Mouse (Mus musculus) forebrain, embryonic 16.5 days (tissue): ENCODE data around the gene Lsamp. TPM values are rescaled to one million over a fixed set of nuclear protein-coding genes. Genes with fewer than 3 reads are reported as not detected.
A peak's percentile ranks its signal among the peaks of the same experiment; 100 is the strongest.

Experiments
- ATAC-seq: fragments of 200-750 bp; cut with Nextera tagmentation; 2 replicates; pipeline ENCODE4 v1.8.0; 2017; ENCODE audit warnings: mild to moderate bottlenecking, moderate library complexity
- H3K27ac ChIP-seq: fragments of 300-500 bp; sonication (generic); 2 replicates; pipeline ENCODE4 v1.5.1; 2014; ENCODE audit warnings: low read length, control low read depth
- H3K27me3 ChIP-seq: fragments of 300-500 bp; sonication (generic); replicated peaks from 2 replicates; pipeline ENCODE4 v1.6.1; 2014; ENCODE audit warnings: low read length; ENCODE audit not compliant: control insufficient read depth, insufficient read depth
- H3K36me3 ChIP-seq: fragments of 300-500 bp; sonication (generic); 2 replicates; pipeline ENCODE4 v1.6.1; 2014; ENCODE audit not compliant: control insufficient read depth, insufficient read depth
- H3K4me1 ChIP-seq: fragments of 300-500 bp; sonication (generic); replicated peaks from 2 replicates; pipeline ENCODE4 v1.6.1; 2014; ENCODE audit warnings: low read length; ENCODE audit not compliant: control insufficient read depth, insufficient read depth
- H3K4me2 ChIP-seq: fragments of 300-500 bp; sonication (generic); 2 replicates; pipeline ENCODE4 v1.6.1; 2014; ENCODE audit warnings: mild to moderate bottlenecking, low read length, control low read depth
- H3K4me3 ChIP-seq: fragments of 300-500 bp; sonication (generic); replicated peaks from 2 replicates; pipeline ENCODE4 v1.5.1; 2014; ENCODE audit warnings: mild to moderate bottlenecking, low read length, control low read depth
- H3K9ac ChIP-seq: fragments of 300-500 bp; sonication (generic); replicated peaks from 2 replicates; pipeline ENCODE4 v1.6.1; 2014; ENCODE audit warnings: low read depth, low read length, control low read depth
- H3K9me3 ChIP-seq: fragments of 300-500 bp; sonication (generic); 2 replicates; pipeline ENCODE4 v1.6.1; 2016; ENCODE audit warnings: low read length; ENCODE audit not compliant: control insufficient read depth
- WGBS: fragments of 180-500 bp; shearing (Covaris S2); extraction: QIAGEN DNeasy Blood & Tissue Kit; methylation state at CpG from one replicate; pipeline ENCODE4 v1.1.7; 2014; 5-methylcytosine and 5-hydroxymethylcytosine counted together
- polyA plus RNA-seq: library from polyadenylated mRNA; unstranded; fragments of >200 nt; fragmentation: Nextera tagmentation; extraction: Ambion mirVana; gene quantifications from 2 replicates; pipeline ENCODE4 v1.2.1, GENCODE M21; 2015

Gene Lsamp
- polyA plus RNA-seq, 1 experiment from 2014 or later, result 68.1 TPM

DNA sequence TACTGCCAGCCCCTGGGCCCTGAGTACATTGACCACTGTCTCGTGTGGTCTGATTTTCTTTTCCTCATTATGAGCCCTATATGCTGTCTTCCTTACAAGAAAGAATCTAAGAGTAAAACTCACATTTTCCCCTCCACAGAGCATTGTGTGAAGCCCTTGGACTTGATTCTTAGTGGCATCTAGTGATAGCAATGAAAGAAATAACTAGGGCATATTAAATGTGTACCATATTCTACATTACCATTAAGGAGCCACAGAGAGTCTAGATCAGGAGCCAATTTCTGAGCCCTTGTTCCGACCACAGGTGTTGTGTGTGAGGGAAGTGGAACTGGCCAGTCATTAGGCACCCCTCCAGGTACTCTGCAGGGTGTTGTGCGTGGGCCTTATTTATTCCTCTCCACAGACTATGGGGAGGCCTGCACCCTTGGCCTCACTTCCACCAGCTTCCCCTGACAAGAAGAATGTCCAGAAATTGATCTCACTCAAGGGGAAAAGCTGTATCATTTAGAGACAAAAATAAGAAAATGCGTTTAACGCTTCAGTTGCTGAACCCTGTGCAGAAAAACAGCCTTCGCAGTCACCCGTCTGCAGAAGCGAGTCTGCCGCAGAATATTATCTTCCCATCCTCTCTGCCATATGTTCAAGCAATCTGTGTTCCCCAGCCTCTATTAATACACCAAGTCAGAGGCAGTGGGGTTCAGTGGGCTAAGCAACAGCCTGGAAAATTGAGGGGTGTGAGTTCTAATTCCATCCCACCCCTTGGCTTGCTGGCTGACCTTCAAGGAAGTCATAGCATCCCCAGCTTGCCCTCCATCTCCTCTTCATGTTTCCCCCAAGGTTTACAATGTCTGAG, 2032.9 kb downstream of the Lsamp start:
- H3K4me2 ChIP-seq, result no peak overlapping the region
- 71% methylated on average over 9 of the region's 9 CpGs for WGBS
- H3K27ac ChIP-seq, result no peak overlapping the region
- no peaks in the 10 kb centered on the region for H3K36me3 ChIP-seq
- no peaks in the 10 kb centered on the region for H3K9me3 ChIP-seq
- peak; percentile 80 for ATAC-seq
- no peaks in the 10 kb centered on the region for H3K27me3 ChIP-seq
- no peak overlapping the region for H3K4me3 ChIP-seq
- no peak overlapping the region for H3K9ac ChIP-seq
- H3K4me1 ChIP-seq, result peaks cover 6% of the 10 kb centered on the region; the same call in 1 of the 2 replicates

DNA sequence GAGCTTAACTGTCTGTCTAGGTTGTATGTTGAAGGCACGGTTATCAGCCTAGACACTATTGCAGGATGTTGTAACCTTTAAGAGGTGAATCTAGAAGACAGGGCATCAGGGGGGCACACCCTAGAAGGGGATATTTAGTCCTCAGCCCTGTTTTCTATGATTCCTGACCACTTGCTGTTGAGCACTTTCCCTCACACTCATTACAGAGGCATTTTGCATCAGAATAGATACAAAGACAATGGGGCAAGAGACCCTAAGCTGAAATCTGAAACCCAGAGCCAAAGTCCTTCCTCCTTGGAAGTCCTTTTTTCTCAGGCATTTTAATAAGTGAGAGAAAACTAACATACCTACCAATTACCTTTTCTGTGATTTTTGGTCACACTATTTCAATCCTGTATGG, 2038.4 kb downstream of the Lsamp start:
- H3K4me3 ChIP-seq, result no peak overlapping the region
- H3K4me1 ChIP-seq, result no peaks in the 10 kb centered on the region
- H3K4me2 ChIP-seq, result no peak overlapping the region
- no peaks in the 10 kb centered on the region for H3K27me3 ChIP-seq
- no peaks in the 10 kb centered on the region; the same call in 1 of the 2 replicates for H3K9me3 ChIP-seq
- no peak overlapping the region for H3K27ac ChIP-seq
- H3K36me3 ChIP-seq, result no peaks in the 10 kb centered on the region
- H3K9ac ChIP-seq, result no peak overlapping the region
- ATAC-seq, result no peak
- 42% methylated on average over 1 of the region's 1 CpGs for WGBS

DNA sequence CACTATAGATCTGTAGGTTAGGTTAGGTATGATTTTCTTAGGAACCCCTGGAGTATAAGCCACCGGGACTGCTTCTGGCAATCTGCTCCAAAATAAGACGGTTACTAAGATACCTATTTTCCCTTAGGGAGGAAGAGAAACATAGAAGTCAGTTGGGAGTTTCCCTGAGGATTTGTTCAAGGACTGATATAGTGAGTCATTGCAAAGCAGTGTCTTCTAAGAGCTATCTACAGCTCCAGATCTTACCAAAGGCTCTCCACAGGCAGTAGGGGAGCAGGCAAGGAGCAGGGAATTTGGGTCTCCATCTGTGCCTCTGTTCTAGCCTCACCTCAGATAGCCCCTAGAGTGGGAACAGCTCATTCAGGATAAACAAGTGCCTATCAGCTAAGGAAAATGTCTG, 2047.9 kb downstream of the Lsamp start:
- ATAC-seq, result no peak
- H3K9ac ChIP-seq, result no peak overlapping the region
- H3K27ac ChIP-seq, result no peak overlapping the region
- no peak overlapping the region for H3K4me2 ChIP-seq
- no peaks in the 10 kb centered on the region for H3K9me3 ChIP-seq
- H3K36me3 ChIP-seq, result no peaks in the 10 kb centered on the region
- 86% methylated on average over 2 of the region's 2 CpGs for WGBS
- no peaks in the 10 kb centered on the region for H3K27me3 ChIP-seq
- no peaks in the 10 kb centered on the region for H3K4me1 ChIP-seq
- H3K4me3 ChIP-seq, result no peak overlapping the region

DNA sequence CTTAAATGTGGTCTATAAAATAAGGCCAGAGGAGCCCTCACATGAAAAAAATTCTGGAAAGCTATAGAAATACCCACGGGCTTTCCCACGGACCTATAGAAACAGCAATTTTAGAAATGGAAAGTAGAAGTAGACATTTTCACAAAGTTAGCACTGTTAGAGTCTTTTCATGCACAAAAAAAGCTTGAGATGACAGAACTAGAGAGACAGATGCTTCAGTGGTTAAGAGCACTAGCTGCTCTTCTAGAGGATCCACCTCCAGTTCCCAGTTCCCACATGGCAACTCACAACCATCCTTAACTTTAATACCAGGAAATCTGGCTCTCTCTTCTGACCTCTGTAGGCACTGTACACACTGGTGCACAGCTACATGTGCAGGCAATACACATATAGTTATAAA, 2049.3 kb downstream of the Lsamp start:
- ATAC-seq, result no peak
- H3K9ac ChIP-seq, result no peak overlapping the region
- H3K4me2 ChIP-seq, result no peak overlapping the region
- WGBS, result 93% methylated on average over 2 of the region's 2 CpGs
- no peaks in the 10 kb centered on the region for H3K27me3 ChIP-seq
- H3K36me3 ChIP-seq, result no peaks in the 10 kb centered on the region
- H3K9me3 ChIP-seq, result no peaks in the 10 kb centered on the region
- no peak overlapping the region for H3K4me3 ChIP-seq
- H3K27ac ChIP-seq, result no peak overlapping the region
- no peaks in the 10 kb centered on the region for H3K4me1 ChIP-seq

DNA sequence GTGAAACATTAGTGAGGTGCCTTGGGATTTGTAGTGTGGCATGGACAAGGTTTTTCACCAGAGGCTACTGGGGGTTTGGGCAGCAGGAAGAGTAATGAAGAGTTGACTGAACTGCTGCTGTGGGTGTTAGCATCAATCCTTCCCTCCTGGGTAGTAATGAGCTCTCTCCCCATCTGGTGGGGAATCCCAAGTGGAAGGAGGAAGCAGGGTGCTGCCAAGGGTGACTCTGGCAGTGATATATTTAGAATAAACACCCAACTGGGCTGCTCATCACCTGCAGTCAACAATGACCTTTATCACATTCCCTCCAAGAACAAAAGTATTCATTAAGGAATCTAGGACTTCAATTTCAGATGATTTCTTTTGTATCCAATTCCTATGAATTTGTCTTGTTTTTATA, 2064.0 kb downstream of the Lsamp start:
- Histone ChIP-seq H3K4me2 (no peak overlapping the region), H3K9me3 (no peaks in the 10 kb centered on the region), H3K9ac (no peak overlapping the region), H3K36me3 (no peaks in the 10 kb centered on the region), H3K4me3 (no peak overlapping the region), H3K27me3 (no peaks in the 10 kb centered on the region), H3K27ac (no peak overlapping the region), H3K4me1 (no peaks in the 10 kb centered on the region)
- no peak for ATAC-seq

DNA sequence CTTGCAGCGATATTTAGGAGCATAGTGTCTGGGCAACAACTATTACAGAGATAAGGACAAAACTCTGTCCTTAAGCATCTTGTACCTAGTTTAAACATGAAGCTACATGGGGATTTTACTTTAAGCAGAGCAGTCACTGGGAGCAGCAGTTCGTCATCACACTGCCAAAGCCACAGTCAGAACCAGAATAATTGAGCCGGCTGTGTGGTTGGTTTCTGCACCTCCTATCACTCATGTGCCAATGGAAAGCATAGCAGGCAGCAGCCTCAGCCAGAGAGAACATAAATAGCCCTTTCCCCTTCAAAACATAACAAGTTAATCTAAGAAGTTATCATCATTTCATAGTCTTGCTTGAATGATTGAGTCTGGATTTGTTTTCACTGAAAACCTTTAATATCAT, 2075.8 kb downstream of the Lsamp start:
- Histone ChIP-seq H3K27me3 (no peaks in the 10 kb centered on the region), H3K27ac (no peak overlapping the region), H3K4me3 (no peak overlapping the region), H3K4me1 (no peaks in the 10 kb centered on the region; the same call in 1 of the 2 replicates), H3K9me3 (no peaks in the 10 kb centered on the region), H3K36me3 (no peaks in the 10 kb centered on the region), H3K4me2 (no peak overlapping the region), H3K9ac (no peak overlapping the region)
- WGBS, result 58% methylated on average over 3 of the region's 3 CpGs
- no peak for ATAC-seq

DNA sequence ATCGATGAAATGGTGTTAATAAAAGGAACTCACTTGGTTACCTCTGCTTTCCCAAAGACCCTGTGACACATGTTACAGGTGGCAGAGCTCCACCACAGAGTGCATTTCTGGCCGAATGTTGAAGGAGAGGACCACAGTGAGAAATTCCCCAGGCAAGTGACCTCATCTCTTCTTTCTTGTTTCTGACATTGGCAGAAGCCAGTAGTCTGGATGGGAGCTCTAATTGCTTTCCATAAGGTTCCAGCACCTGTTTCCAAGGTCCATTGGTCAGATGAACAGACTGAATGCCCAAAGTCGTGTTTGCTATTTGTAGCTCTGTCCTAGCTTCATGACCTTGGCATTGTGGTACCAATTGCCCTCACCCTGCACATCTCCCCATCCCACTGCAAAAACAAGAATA, 2090.2 kb downstream of the Lsamp start:
- H3K27me3 ChIP-seq, result no peaks in the 10 kb centered on the region
- WGBS, result 84% methylated on average over 3 of the region's 3 CpGs
- H3K27ac ChIP-seq, result no peak overlapping the region
- no peaks in the 10 kb centered on the region for H3K9me3 ChIP-seq
- no peak for ATAC-seq
- H3K4me1 ChIP-seq, result no peaks in the 10 kb centered on the region
- no peak overlapping the region for H3K4me3 ChIP-seq
- H3K9ac ChIP-seq, result no peak overlapping the region
- H3K36me3 ChIP-seq, result no peaks in the 10 kb centered on the region
- H3K4me2 ChIP-seq, result no peak overlapping the region

DNA sequence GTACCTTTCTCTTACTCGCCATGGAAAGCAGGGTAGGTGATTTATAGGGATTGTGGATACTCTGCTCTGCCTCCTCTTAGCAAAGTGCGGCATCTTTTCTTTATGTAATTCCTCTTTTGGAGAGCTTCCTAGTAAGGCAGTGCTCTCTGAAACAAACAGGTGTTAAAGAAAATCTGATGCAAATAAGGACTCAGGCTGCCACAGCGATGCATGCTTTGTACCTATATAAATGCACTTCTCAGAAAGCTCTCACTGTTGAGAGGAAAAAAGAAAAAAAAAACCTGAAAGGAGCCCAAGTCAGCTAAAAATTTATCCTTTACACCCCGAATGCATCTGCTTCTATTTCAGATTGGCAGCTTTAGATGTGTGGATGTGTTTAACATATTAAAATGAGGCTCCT, 2095.4 kb downstream of the Lsamp start:
- Histone ChIP-seq H3K9me3 (no peaks in the 10 kb centered on the region), H3K4me1 (no peaks in the 10 kb centered on the region), H3K4me2 (no peak overlapping the region), H3K27ac (no peak overlapping the region), H3K27me3 (no peaks in the 10 kb centered on the region), H3K9ac (no peak overlapping the region), H3K4me3 (no peak overlapping the region), H3K36me3 (no peaks in the 10 kb centered on the region)
- ATAC-seq, result no peak
- WGBS, result 56% methylated on average over 4 of the region's 4 CpGs

DNA sequence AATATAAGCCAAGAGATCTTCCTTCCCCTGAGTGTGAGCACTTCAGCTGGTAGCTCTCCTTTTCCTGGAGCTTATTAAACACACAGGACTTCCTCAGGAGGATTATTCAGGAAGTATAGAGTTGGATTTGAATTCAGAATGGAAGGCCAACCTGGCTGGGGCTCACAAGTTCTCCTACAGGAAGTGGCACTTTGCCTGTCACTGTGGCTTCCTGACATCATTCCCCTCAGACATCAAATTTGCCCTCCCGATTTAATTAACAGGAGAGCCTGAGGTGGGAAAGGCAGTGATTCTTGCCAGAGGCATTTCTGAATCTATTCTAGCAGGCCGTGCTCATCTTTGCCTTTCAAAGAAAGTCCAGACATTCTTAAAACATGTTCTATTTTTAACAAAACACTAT, 2097.4 kb downstream of the Lsamp start:
- Histone ChIP-seq H3K9me3 (no peaks in the 10 kb centered on the region), H3K9ac (no peak overlapping the region), H3K4me3 (no peak overlapping the region), H3K36me3 (no peaks in the 10 kb centered on the region), H3K4me1 (no peaks in the 10 kb centered on the region), H3K27ac (no peak overlapping the region), H3K27me3 (no peaks in the 10 kb centered on the region), H3K4me2 (no peak overlapping the region)
- WGBS, result 58% methylated on average over 2 of the region's 2 CpGs
- ATAC-seq, result no peak

DNA sequence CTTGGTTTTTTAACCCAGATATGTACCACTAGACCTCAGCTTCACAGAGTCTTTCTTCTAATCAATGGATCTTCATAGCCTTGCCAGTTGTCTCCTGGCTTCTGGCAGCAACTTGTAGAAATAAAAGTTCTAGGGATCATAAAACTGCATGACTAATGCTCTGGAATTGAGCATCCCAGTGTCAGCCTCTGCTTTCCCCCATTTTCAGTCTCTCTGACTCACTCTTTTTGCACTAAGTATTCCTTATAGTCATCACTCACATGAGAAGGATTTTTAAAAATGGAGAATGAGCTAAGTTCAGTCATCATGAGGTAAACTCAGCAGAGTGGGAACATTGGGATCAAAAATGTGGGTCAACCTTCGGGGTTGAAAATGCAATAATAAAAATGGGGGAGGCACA, 2113.3 kb downstream of the Lsamp start:
- H3K4me3 ChIP-seq, result no peak overlapping the region
- H3K27ac ChIP-seq, result no peak overlapping the region
- H3K4me1 ChIP-seq, result peaks cover 5% of the 10 kb centered on the region
- whole genome bisulfite sequencing, result 93% methylated on average over 1 of the region's 1 CpGs
- H3K9ac ChIP-seq, result no peak overlapping the region
- H3K27me3 ChIP-seq, result no peaks in the 10 kb centered on the region
- H3K9me3 ChIP-seq, result no peaks in the 10 kb centered on the region
- H3K4me2 ChIP-seq, result no peak overlapping the region
- ATAC-seq, result no peak
- H3K36me3 ChIP-seq, result no peaks in the 10 kb centered on the region
